2 mouse cellular contexts compared by ENCODE assay signal in the genomic region with DNA sequence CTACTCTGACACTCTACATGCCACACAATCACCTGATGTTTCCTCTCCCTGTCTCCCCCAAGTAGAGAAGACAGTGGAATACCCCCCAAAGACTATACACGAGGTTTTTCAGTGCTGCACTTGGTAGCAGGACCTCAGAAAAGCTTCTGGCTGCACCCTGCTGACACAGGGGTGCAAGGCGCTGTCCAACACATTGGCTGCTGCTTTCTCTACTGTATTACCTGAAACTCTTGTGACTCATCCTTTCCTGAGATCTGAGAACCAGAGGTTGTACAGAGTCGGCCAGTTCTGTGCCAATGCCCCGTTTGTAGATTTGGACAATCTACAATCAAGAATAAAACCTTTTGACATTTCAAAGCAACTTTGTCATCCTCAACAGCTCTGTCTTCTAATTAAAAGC.
TF ChIP-seq lines count a peak whose summit lies in the region.

No protein-coding gene starts in this region.

TF ChIP-seq in CH12.LX, 34 proteins besides CTCF, POLR2A, EP300 and RAD21:
- TF ChIP-seq TCF12 (IDR thresholded peaks at IDR 0.05; ENCODE audit: low read depth, low read length) (no peak), SMC3 (IDR thresholded peaks at IDR 0.05; ENCODE audit: low read depth, low read length) (no peak), USF1 (IDR thresholded peaks at IDR 0.05; ENCODE audit: low read depth, low read length) (no peak), IRF4 (IDR thresholded peaks at IDR 0.05; ENCODE audit: low read depth, low read length) (peak; percentile 47; the same call in 1 of the 2 replicates), SIN3A (IDR thresholded peaks at IDR 0.05; ENCODE audit: low read length) (peak; percentile 44; the same call in 1 of the 2 replicates), E2F4 (IDR thresholded peaks at IDR 0.05; ENCODE audit: insufficient replicate concordance, low read depth, low read length) (no peak), JUN (IDR thresholded peaks at IDR 0.05; ENCODE audit: insufficient read depth, low read depth, low read length) (peak; percentile 40; the same call in 1 of the 2 replicates), JUND (conservative IDR thresholded peaks at IDR 0.05; ENCODE audit: low read depth, low read length) (peak; percentile 51), ZMIZ1 (IDR thresholded peaks at IDR 0.05; ENCODE audit: low read depth, low read length) (no peak), ELF1 (IDR thresholded peaks at IDR 0.05; ENCODE audit: low read depth, low read length) (no peak), TBP (conservative IDR thresholded peaks at IDR 0.05; ENCODE audit: low read depth, low read length) (no peak)
TF ChIP-seq in CH12.LX: peak in this region for 4.

TF ChIP-seq in ES-E14, 5 proteins besides CTCF, POLR2A, EP300 and RAD21:
- TF ChIP-seq ZNF384 (IDR thresholded peaks at IDR 0.05; ENCODE audit: low read depth, low read length) (no peak), MAFK (IDR thresholded peaks at IDR 0.05; ENCODE audit: insufficient read depth, low read depth, low read length) (0 out of 2 replicates have a peak, but pooled peaks have one; percentile 30), HCFC1 (IDR thresholded peaks at IDR 0.05; ENCODE audit: borderline replicate concordance, insufficient read depth, low read length) (no peak)
